Mouse (Mus musculus): ENCODE measurements around the gene Mamld1. TPM values are rescaled to one million over a fixed set of nuclear protein-coding genes. Genes with fewer than 3 reads are reported as not detected.

Gene Mamld1
- polyA plus RNA-seq (2015; fragmentation: Nextera tagmentation; extraction: Ambion mirVana): 2.0 and 2.2 TPM in 2 replicates

GRCm38 (mm10) chrX:71049864-71050576 is at the start of gene Mamld1:
Gene Mamld1 (plus strand): TSS chrX:71050256.

Other genes with a start within 250 kb of the Mamld1 start
- 6.7 and 7.3 TPM in 2 replicates for gene Mtm1, start 160.5 kb downstream of the Mamld1 start, polyA plus RNA-seq (2015; fragmentation: Nextera tagmentation; extraction: Ambion mirVana)